Mouse (Mus musculus) bone marrow macrophage, adult 2 months (primary cell): ENCODE data around the gene Slc37a1.

ENCODE experiments used
- CTCF ChIP-seq: IDR thresholded peaks from 2 replicates; pipeline ENCODE4 v1.5.1; 2012; ENCODE audit warnings: low read depth, mild to moderate bottlenecking, low read length, moderate library complexity
- POLR2A ChIP-seq: IDR thresholded peaks from 2 replicates; pipeline ENCODE4 v1.6.1; 2012; ENCODE audit warnings: mild to moderate bottlenecking, low read depth, low read length, borderline replicate concordance

DNA sequence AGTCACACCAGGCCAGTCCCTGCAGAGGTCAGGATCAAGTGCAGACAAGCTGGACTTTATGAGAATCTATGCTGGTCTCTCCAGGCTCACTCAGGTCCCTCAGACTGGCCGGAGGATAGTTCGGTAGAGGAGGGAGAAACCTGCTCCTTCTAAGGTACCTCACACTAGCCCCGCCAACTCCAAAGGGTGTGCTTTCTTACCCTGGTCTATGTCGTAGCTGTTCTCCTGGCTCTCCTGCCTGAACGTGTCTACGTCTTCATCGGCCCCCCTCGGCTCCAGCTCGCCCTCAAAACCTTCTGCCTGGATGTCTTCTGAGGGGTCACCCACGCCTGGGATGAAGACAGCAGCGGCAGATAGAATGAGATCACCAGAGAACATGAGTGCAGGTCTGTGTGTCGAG is 28.7 kb upstream of the Slc37a1 start:
- TF ChIP-seq POLR2A (no peak), CTCF (no peak)
